Mouse (Mus musculus): ENCODE measurements at regions not wholly inside any gene's neighbourhood (a gene's known extent, or its start where the extent isn't known, plus 50 kb on each side); places are given as distances from the start of the nearest gene placed in this dataset.

- WGBS: 40% methylated on average over 5 of the region's 5 CpGs
- no peak for DNase-seq (ENCODE audit: low read depth, low spot score)
These were observed 203.1 kb upstream of the Gm9833 start for GRCm38 (mm10) chr3:9884691-9885354.

DNA sequence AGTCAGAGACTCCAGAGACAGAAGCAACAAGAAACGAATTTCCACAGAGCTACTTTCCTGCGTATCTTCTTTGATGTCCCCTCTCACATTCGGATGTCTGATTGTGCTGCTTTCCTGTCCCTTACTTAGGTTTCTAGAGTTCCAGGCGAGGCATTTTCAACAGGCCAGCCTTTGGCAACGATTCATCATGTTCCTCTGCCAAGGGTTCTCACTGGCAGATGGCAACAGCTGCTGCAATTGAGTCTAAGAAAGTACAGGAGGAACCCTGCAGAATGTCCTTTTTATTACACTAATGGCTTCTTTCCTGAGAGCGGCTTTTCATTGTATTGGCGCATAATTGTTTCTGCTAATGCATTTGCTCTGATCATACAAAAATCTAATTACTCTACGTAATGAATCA, 202.3 kb upstream of the Gm9833 start:
- DNase-seq (ENCODE audit: low read depth, low spot score): no peak
- 47% methylated on average over 8 of the region's 8 CpGs for WGBS

GRCm38 (mm10) chr3:9886077-9886476, 201.8 kb upstream of the Gm9833 start:
- DNase-seq (ENCODE audit: low read depth, low spot score): no peak
- WGBS: 71% methylated on average over 4 of the region's 4 CpGs

- no peak for DNase-seq (ENCODE audit: low read depth, low spot score)
- 56% methylated on average over 10 of the region's 10 CpGs for WGBS
These were observed 200.9 kb upstream of the Gm9833 start for GRCm38 (mm10) chr3:9886765-9887626.

DNA sequence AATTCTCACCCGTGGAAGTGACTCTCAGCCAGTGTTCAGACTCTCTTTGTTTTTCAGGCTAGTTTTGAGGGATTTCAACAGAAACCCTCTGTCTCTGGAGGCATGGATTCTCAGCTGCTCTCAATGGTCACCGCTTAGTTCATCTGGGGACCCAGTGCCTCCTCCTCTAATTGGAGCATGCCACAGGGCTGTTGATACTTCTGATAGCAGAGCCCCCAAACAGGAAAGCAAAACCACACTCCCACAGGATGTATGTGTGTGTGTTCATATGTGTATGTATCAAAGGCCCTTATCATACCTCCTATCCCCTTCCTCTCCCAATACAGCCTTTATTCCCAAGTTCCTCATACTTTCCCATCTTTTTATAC, 200.3 kb upstream of the Gm9833 start:
- WGBS: 72% methylated on average over 2 of the region's 2 CpGs

DNA sequence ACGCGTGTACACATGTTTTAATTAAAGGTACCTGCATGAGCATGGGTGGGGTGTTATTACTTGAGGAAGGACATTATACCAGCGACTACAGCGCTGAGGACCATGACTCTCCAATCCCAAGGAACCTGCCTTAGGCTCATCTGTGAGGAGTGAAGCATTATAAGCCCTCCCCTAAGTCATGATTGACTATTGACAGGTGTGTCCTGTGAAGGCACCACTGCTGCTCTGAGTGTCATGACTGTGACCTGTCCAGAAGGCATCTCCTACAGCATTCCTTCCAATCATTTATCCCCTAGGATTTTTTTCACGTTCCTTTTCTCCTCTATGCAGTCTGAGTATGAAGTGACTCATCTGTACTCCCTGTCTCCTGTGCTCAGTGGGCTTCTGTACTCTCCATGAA, 199.9 kb upstream of the Gm9833 start:
- 85% methylated on average over 5 of the region's 5 CpGs for WGBS
- DNase-seq (ENCODE audit: low read depth, low spot score): no peak

More for the DNA sequence above, 200.3 kb upstream of the Gm9833 start:
- no peak for DNase-seq (ENCODE audit: low read depth, low spot score)

- 71% methylated on average over 4 of the region's 4 CpGs for WGBS
- no peak for DNase-seq (ENCODE audit: low read depth, low spot score)
These were observed 194.9 kb upstream of the Gm9833 start for GRCm38 (mm10) chr3:9892884-9893494.

- DNase-seq (ENCODE audit: low read depth, low spot score): no peak
- 86% methylated on average over 11 of the region's 11 CpGs for WGBS
These were observed 192.3 kb upstream of the Gm9833 start for GRCm38 (mm10) chr3:9895396-9896135.

DNA sequence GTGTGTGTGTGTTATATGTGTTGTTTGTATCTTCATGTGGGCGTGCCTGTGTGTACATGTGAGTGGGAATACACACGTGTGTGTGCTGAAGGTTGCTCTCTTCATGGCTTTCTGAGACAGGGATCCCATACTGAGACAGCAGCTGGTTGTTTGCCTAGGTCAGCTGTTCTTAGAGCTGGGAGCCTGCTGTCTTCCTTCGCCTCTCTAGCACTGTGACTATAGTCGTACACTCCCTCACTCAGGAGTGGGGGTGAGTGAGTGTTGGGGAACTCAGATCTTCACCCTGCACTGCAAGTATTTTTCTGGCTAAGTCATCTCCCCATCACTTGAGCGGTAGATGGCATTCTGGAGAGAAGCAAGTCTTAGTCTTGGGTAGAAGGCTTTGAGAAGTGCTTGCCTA, 191.6 kb upstream of the Gm9833 start:
- no peak for DNase-seq (ENCODE audit: low read depth, low spot score)
- WGBS: 77% methylated on average over 5 of the region's 5 CpGs

GRCm38 (mm10) chr3:9901663-9902062, 186.2 kb upstream of the Gm9833 start:
- DNase-seq (ENCODE audit: low read depth, low spot score): no peak
- WGBS: 49% methylated on average over 5 of the region's 5 CpGs

DNA sequence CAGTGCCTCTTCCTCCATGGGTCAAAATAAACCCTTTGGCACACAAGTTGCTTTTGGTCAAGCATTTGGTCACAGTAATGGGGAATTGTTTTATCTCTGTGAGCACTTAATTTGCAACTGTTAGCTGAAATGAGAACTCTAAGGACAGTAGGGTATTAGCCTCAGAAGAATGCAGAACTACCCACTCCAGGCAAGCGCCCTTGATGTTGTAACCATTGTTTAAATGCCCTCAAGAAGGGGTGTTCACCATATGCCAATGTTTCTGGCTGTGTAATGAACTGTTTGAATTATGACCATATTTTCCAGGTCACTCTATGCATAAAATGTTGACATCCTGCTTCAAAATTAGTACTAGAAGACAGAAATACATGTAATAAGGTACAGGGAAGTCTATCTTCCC, 174.6 kb upstream of the Gm9833 start:
- no peak for DNase-seq (ENCODE audit: low read depth, low spot score)
- 89% methylated on average over 1 of the region's 1 CpGs for WGBS

DNA sequence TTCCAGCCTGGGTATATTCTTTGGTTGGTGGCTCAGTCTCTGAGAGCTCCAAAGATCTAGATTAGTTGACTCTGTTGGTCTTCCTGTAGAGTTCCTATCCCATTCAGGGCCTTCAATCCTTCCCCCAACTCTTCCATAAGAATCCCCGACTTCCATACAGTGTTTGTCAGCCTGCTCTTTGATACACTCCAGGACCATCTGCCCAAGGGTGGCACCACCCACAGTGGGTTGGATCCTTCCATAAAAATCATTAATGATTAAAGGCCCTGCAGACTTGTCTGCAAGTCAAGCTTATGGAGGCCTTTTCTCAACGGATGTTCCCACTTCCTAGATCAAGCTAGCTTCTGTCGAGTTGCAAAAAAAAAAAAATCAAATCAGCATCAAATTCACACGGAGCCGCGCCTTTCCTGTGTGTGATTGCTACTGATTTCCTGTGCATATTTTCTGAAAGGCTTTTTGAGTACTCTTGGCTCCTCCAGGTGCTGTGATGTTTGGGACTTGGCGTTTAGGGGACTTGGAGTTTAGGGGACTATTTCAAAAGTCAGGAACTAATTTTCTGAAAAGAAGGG, 171.3 kb upstream of the Gm9833 start:
- DNase-seq (ENCODE audit: low read depth, low spot score): no peak
- 29% methylated on average over 7 of the region's 7 CpGs for WGBS

DNA sequence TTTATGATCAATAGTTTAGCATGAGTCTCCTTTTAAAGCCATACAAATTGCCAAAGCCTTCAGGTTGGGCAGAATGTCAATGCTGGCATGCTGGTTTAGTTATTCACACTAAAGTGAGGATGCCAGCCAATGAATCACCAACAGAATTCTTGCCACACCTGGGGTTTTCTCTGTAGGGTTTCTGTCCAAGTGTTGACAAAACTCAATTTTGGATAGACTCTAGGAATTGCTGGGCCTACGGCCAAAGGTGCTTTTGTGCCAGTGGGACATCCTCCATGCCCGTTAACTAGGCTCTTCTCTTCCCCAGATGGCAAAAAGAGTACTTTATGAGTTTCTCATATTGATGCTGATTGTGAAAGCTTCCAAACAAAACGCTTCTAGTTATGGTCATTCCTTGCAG, 167.6 kb upstream of the Gm9833 start:
- WGBS: 72% methylated on average over 3 of the region's 3 CpGs

GRCm38 (mm10) chr3:9921730-9922129, 166.2 kb upstream of the Gm9833 start:
- DNase-seq (ENCODE audit: low read depth, low spot score): no peak
- 89% methylated on average over 1 of the region's 1 CpGs for WGBS

More for the DNA sequence above, 167.6 kb upstream of the Gm9833 start:
- DNase-seq (ENCODE audit: low read depth, low spot score): no peak

DNA sequence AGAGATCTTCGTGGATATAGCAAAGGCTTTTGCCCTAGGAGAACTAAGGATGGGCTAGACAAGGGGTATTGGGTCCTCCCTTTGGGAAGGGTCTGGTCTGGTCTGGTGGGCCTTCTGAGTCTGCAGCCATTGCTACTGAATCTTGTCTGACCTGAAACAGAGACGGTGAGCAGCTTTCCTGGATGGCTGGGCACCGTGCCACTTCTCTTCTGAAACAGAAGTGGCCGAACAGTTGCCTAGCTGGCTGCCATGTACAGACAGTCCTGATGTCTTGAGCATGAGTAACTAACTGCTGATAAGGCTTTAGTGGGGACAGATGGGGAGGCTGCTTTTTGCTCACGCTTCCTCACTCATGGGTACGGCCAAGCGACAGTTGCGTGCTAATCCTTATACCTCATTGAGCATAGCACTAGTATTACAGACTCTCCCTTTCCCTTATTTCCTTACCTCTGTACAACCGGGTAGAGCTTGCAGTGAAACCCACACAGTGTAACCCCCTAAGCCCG, 165.3 kb upstream of the Gm9833 start:
- DNase-seq (ENCODE audit: low read depth, low spot score): no peak
- 89% methylated on average over 10 of the region's 10 CpGs for WGBS

DNA sequence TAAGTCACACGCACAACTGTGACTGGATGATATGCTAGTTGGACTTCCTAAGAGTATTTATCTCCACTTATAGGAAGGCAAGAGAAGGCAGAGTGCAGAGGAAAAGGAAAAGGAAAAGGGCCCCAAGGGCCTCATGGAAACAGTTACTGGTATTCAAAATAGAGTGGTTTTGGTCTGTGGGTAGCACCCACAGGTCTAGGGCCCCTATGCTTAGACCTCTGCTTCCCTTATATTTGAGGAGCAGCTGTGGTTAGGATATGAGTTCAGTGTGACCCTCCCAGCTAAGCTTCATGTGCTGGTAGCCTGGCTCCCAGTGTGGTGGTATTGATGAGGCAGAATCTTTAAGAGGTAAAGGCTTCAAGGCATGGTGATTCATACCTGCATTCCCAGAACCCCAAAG, 163.3 kb upstream of the Gm9833 start:
- 86% methylated on average over 1 of the region's 1 CpGs for WGBS
- no peak for DNase-seq (ENCODE audit: low read depth, low spot score)

GRCm38 (mm10) chr3:9936853-9937441, 151.0 kb upstream of the Gm9833 start:
- DNase-seq (ENCODE audit: low read depth, low spot score): no peak
- 58% methylated on average over 8 of the region's 8 CpGs for WGBS

GRCm38 (mm10) chr3:9938651-9939050, 149.3 kb upstream of the Gm9833 start:
- WGBS: 86% methylated on average over 1 of the region's 1 CpGs
- DNase-seq (ENCODE audit: low read depth, low spot score): no peak

GRCm38 (mm10) chr3:9942631-9943030, 145.3 kb upstream of the Gm9833 start:
- 89% methylated on average over 5 of the region's 5 CpGs for WGBS
- no peak for DNase-seq (ENCODE audit: low read depth, low spot score)

All from large intestine, adult 2 months (tissue).